Mouse (Mus musculus): ENCODE data around the gene Siae.

- TF ChIP-seq CTCF (IDR thresholded peaks at IDR 0.05; ENCODE audit: low read depth, low read length), result no peak
- no peak for TF ChIP-seq POLR2A (IDR thresholded peaks at IDR 0.05; ENCODE audit: extremely low read depth, insufficient read depth, low read length)
These were observed 34.9 kb downstream of the Siae start for GRCm38 (mm10) chr9:37590381-37590780.

Measured in liver, adult 2 months (tissue).